Mouse (Mus musculus) heart, adult 2 months (tissue): ENCODE data around the gene Xrcc1.

Experiments
- CTCF ChIP-seq: fragments of 200-600 bp; IDR thresholded peaks from 2 replicates; pipeline ENCODE4 v1.8.1; 2022; ENCODE audit warnings: antibody characterized with exemption, mild to moderate bottlenecking, moderate library complexity
- EP300 ChIP-seq: fragments of 200-500 bp; IDR thresholded peaks from 2 replicates; pipeline ENCODE4 v1.6.1; 2011; ENCODE audit warnings: low read depth, low read length, control low read depth; ENCODE audit not compliant: insufficient read depth
- POLR2A ChIP-seq: fragments of 200-500 bp; IDR thresholded peaks from 2 replicates; pipeline ENCODE4 v1.6.1; 2011; ENCODE audit warnings: mild to moderate bottlenecking, low read depth, low read length, control low read depth; ENCODE audit not compliant: insufficient read depth

DNA sequence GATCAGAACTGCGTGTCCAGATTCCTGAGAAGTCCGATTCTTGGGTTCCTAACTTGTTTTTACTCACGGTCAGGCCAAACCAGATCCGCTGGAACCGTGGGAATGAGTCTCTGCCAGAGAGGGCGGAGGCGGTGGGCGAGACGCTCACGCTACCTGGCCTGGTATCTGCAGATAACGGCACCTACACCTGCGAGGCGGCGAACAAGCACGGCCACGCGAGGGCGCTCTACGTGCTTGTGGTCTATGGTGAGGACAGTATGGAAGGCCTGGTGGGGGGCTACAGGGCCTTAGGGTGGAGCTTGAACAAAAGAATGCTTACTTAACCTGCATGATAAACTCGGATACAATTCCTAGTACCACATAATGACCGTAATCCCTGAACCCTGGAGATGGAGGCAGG, 44.6 kb upstream of the Xrcc1 start:
- TF ChIP-seq EP300 (no peak), CTCF (peak; percentile 53), POLR2A (no peak)
